Mouse (Mus musculus): ENCODE measurements at regions not wholly inside any gene's neighbourhood (a gene's known extent, or its start where the extent isn't known, plus 50 kb on each side); places are given as distances from the start of the nearest gene placed in this dataset.

GRCm38 (mm10) chr12:10186576-10186975, 183.2 kb upstream of the Nt5c1b start:
- H3K4me1 ChIP-seq (replicated peaks; ENCODE audit: control insufficient read depth, insufficient read depth, low read length): no peaks in the 10 kb centered on the region
- H3K9ac ChIP-seq (ENCODE audit: low read length): no peak overlapping the region
- no peak for ATAC-seq (ENCODE audit: low read depth)
- no peak overlapping the region for H3K27ac ChIP-seq (ENCODE audit: low read length)
- H3K4me2 ChIP-seq (ENCODE audit: low read depth, low read length): no peak overlapping the region
- H3K9me3 ChIP-seq (ENCODE audit: control insufficient read depth, low read length): no peaks in the 10 kb centered on the region
- no peaks in the 10 kb centered on the region for H3K36me3 ChIP-seq (ENCODE audit: control insufficient read depth, insufficient read depth, low read length)
- H3K4me3 ChIP-seq (ENCODE audit: low read length): no peak overlapping the region
- no peaks in the 10 kb centered on the region for H3K27me3 ChIP-seq (ENCODE audit: control insufficient read depth, insufficient read depth, low read depth, low read length)

GRCm38 (mm10) chr12:10189746-10190145, 180.0 kb upstream of the Nt5c1b start:
- Histone ChIP-seq H3K27me3 (ENCODE audit: control insufficient read depth, insufficient read depth, low read depth, low read length) (no peaks in the 10 kb centered on the region), H3K4me2 (ENCODE audit: low read depth, low read length) (no peak overlapping the region), H3K9me3 (ENCODE audit: control insufficient read depth, low read length) (no peaks in the 10 kb centered on the region), H3K9ac (ENCODE audit: low read length) (no peak overlapping the region), H3K36me3 (ENCODE audit: control insufficient read depth, insufficient read depth, low read length) (no peaks in the 10 kb centered on the region), H3K4me3 (ENCODE audit: low read length) (no peak overlapping the region), H3K4me1 (replicated peaks; ENCODE audit: control insufficient read depth, insufficient read depth, low read length) (no peaks in the 10 kb centered on the region), H3K27ac (ENCODE audit: low read length) (no peak overlapping the region)
- no peak for ATAC-seq (ENCODE audit: low read depth)
- 81% methylated on average over 2 of the region's 2 CpGs for WGBS

GRCm38 (mm10) chr12:10197906-10198460, 171.8 kb upstream of the Nt5c1b start:
- Histone ChIP-seq H3K9ac (ENCODE audit: low read length) (no peak overlapping the region), H3K9me3 (ENCODE audit: control insufficient read depth, low read length) (no peaks in the 10 kb centered on the region), H3K4me2 (ENCODE audit: low read depth, low read length) (no peak overlapping the region), H3K27me3 (ENCODE audit: control insufficient read depth, insufficient read depth, low read depth, low read length) (no peaks in the 10 kb centered on the region), H3K36me3 (ENCODE audit: control insufficient read depth, insufficient read depth, low read length) (no peaks in the 10 kb centered on the region), H3K27ac (ENCODE audit: low read length) (no peak overlapping the region), H3K4me3 (ENCODE audit: low read length) (no peak overlapping the region), H3K4me1 (replicated peaks; ENCODE audit: control insufficient read depth, insufficient read depth, low read length) (no peaks in the 10 kb centered on the region)
- whole genome bisulfite sequencing: 45% methylated on average over 3 of the region's 3 CpGs
- ATAC-seq (ENCODE audit: low read depth): no peak

- H3K36me3 ChIP-seq (ENCODE audit: control insufficient read depth, insufficient read depth, low read length): no peaks in the 10 kb centered on the region
- ATAC-seq (ENCODE audit: low read depth): no peak
- H3K27ac ChIP-seq (ENCODE audit: low read length): no peak overlapping the region
- no peak overlapping the region for H3K4me3 ChIP-seq (ENCODE audit: low read length)
- H3K9ac ChIP-seq (ENCODE audit: low read length): no peak overlapping the region
- H3K9me3 ChIP-seq (ENCODE audit: control insufficient read depth, low read length): no peaks in the 10 kb centered on the region
- no peak overlapping the region for H3K4me2 ChIP-seq (ENCODE audit: low read depth, low read length)
- no peaks in the 10 kb centered on the region for H3K4me1 ChIP-seq (replicated peaks; ENCODE audit: control insufficient read depth, insufficient read depth, low read length)
- no peaks in the 10 kb centered on the region for H3K27me3 ChIP-seq (ENCODE audit: control insufficient read depth, insufficient read depth, low read depth, low read length)
- 11% methylated on average over 1 of the region's 1 CpGs for WGBS
Measured at GRCm38 (mm10) chr12:10209841-10210240, 159.9 kb upstream of the Nt5c1b start.

- Histone ChIP-seq H3K27me3 (ENCODE audit: control insufficient read depth, insufficient read depth, low read depth, low read length) (no peaks in the 10 kb centered on the region), H3K9ac (ENCODE audit: low read length) (no peak overlapping the region), H3K4me2 (ENCODE audit: low read depth, low read length) (no peak overlapping the region), H3K4me3 (ENCODE audit: low read length) (no peak overlapping the region), H3K9me3 (ENCODE audit: control insufficient read depth, low read length) (no peaks in the 10 kb centered on the region), H3K27ac (ENCODE audit: low read length) (no peak overlapping the region), H3K36me3 (ENCODE audit: control insufficient read depth, insufficient read depth, low read length) (no peaks in the 10 kb centered on the region), H3K4me1 (replicated peaks; ENCODE audit: control insufficient read depth, insufficient read depth, low read length) (peaks cover 3% of the 10 kb centered on the region; the same call in 1 of the 2 replicates)
- 3% methylated on average over 4 of the region's 4 CpGs for WGBS
- ATAC-seq (ENCODE audit: low read depth): peak; percentile 73
Measured at GRCm38 (mm10) chr12:10222821-10223220, 147.0 kb upstream of the Nt5c1b start.

GRCm38 (mm10) chr12:10223832-10224231, 145.9 kb upstream of the Nt5c1b start:
- peak; percentile 49; the same call in 1 of the 2 replicates for ATAC-seq (ENCODE audit: low read depth)
- no peaks in the 10 kb centered on the region for H3K27me3 ChIP-seq (ENCODE audit: control insufficient read depth, insufficient read depth, low read depth, low read length)
- H3K4me1 ChIP-seq (replicated peaks; ENCODE audit: control insufficient read depth, insufficient read depth, low read length): peaks cover 3% of the 10 kb centered on the region; the same call in 1 of the 2 replicates
- H3K9ac ChIP-seq (ENCODE audit: low read length): no peak overlapping the region
- no peak overlapping the region for H3K27ac ChIP-seq (ENCODE audit: low read length)
- H3K9me3 ChIP-seq (ENCODE audit: control insufficient read depth, low read length): no peaks in the 10 kb centered on the region
- no peaks in the 10 kb centered on the region for H3K36me3 ChIP-seq (ENCODE audit: control insufficient read depth, insufficient read depth, low read length)
- no peak overlapping the region for H3K4me3 ChIP-seq (ENCODE audit: low read length)
- no peak overlapping the region for H3K4me2 ChIP-seq (ENCODE audit: low read depth, low read length)
- WGBS: 22% methylated on average over 4 of the region's 4 CpGs

GRCm38 (mm10) chr12:10231144-10231543, 138.6 kb upstream of the Nt5c1b start:
- Histone ChIP-seq H3K27me3 (ENCODE audit: control insufficient read depth, insufficient read depth, low read depth, low read length) (no peaks in the 10 kb centered on the region), H3K4me1 (replicated peaks; ENCODE audit: control insufficient read depth, insufficient read depth, low read length) (no peaks in the 10 kb centered on the region), H3K36me3 (ENCODE audit: control insufficient read depth, insufficient read depth, low read length) (no peaks in the 10 kb centered on the region), H3K9ac (ENCODE audit: low read length) (no peak overlapping the region), H3K4me2 (ENCODE audit: low read depth, low read length) (no peak overlapping the region), H3K27ac (ENCODE audit: low read length) (0 out of 2 replicates have a peak overlapping the region, but pooled peaks have one; percentile 19), H3K4me3 (ENCODE audit: low read length) (no peak overlapping the region), H3K9me3 (ENCODE audit: control insufficient read depth, low read length) (no peaks in the 10 kb centered on the region)
- 34% methylated on average over 4 of the region's 4 CpGs for WGBS
- ATAC-seq (ENCODE audit: low read depth): peak; percentile 73

GRCm38 (mm10) chr12:10231683-10232082, 138.1 kb upstream of the Nt5c1b start:
- Histone ChIP-seq H3K27ac (ENCODE audit: low read length) (0 out of 2 replicates have a peak overlapping the region, but pooled peaks have one; percentile 19), H3K4me2 (ENCODE audit: low read depth, low read length) (no peak overlapping the region), H3K9me3 (ENCODE audit: control insufficient read depth, low read length) (no peaks in the 10 kb centered on the region), H3K9ac (ENCODE audit: low read length) (no peak overlapping the region), H3K27me3 (ENCODE audit: control insufficient read depth, insufficient read depth, low read depth, low read length) (no peaks in the 10 kb centered on the region), H3K36me3 (ENCODE audit: control insufficient read depth, insufficient read depth, low read length) (no peaks in the 10 kb centered on the region), H3K4me3 (ENCODE audit: low read length) (no peak overlapping the region), H3K4me1 (replicated peaks; ENCODE audit: control insufficient read depth, insufficient read depth, low read length) (no peaks in the 10 kb centered on the region)
- ATAC-seq (ENCODE audit: low read depth): peak; percentile 93
- 31% methylated on average over 4 of the region's 4 CpGs for WGBS

- no peaks in the 10 kb centered on the region for H3K9me3 ChIP-seq (ENCODE audit: control insufficient read depth, low read length)
- no peak for ATAC-seq (ENCODE audit: low read depth)
Measured at GRCm38 (mm10) chr12:10248110-10248509, 121.7 kb upstream of the Nt5c1b start.

GRCm38 (mm10) chr12:10256385-10256784, 113.4 kb upstream of the Nt5c1b start:
- H3K9ac ChIP-seq (ENCODE audit: low read length): no peak overlapping the region
- no peaks in the 10 kb centered on the region for H3K36me3 ChIP-seq (ENCODE audit: control insufficient read depth, insufficient read depth, low read length)
- WGBS: 44% methylated on average over 3 of the region's 3 CpGs
- no peaks in the 10 kb centered on the region for H3K4me1 ChIP-seq (replicated peaks; ENCODE audit: control insufficient read depth, insufficient read depth, low read length)
- no peaks in the 10 kb centered on the region for H3K9me3 ChIP-seq (ENCODE audit: control insufficient read depth, low read length)
- H3K4me3 ChIP-seq (ENCODE audit: low read length): no peak overlapping the region
- ATAC-seq (ENCODE audit: low read depth): no peak
- no peaks in the 10 kb centered on the region for H3K27me3 ChIP-seq (ENCODE audit: control insufficient read depth, insufficient read depth, low read depth, low read length)
- no peak overlapping the region for H3K4me2 ChIP-seq (ENCODE audit: low read depth, low read length)
- no peak overlapping the region for H3K27ac ChIP-seq (ENCODE audit: low read length)

More at GRCm38 (mm10) chr12:10248110-10248509, 121.7 kb upstream of the Nt5c1b start:
- Histone ChIP-seq H3K4me2 (ENCODE audit: low read depth, low read length) (no peak overlapping the region), H3K27me3 (ENCODE audit: control insufficient read depth, insufficient read depth, low read depth, low read length) (no peaks in the 10 kb centered on the region), H3K9ac (ENCODE audit: low read length) (no peak overlapping the region), H3K36me3 (ENCODE audit: control insufficient read depth, insufficient read depth, low read length) (no peaks in the 10 kb centered on the region), H3K4me1 (replicated peaks; ENCODE audit: control insufficient read depth, insufficient read depth, low read length) (no peaks in the 10 kb centered on the region), H3K4me3 (ENCODE audit: low read length) (no peak overlapping the region), H3K27ac (ENCODE audit: low read length) (no peak overlapping the region)

All from lung, embryonic 16.5 days (tissue).